Mouse (Mus musculus) adrenal gland, postnatal 14 days (tissue): Measurements from ENCODE around the gene Tmub2. TPM values are rescaled to one million over a fixed set of nuclear protein-coding genes. Genes with fewer than 3 reads are reported as not detected.

Experiments
- DNase-seq: peaks from one replicate; pipeline ENCODE4 v3.0.0; 2021; ENCODE audit warnings: mixed read lengths
- long read RNA-seq, 2 experiments: library from polyadenylated mRNA; stranded (forward); transcript quantifications; one replicate each; pipeline ENCODE4 v2.0.0; 2021
- total RNA-seq: library from RNA; stranded (reverse); gene quantifications from 2 replicates; pipeline ENCODE4 v1.2.3, GENCODE M21; 2021

Gene Tmub2
- total RNA-seq: 40.1 and 40.4 TPM in 2 replicates
- long read RNA-seq, experiment 1, transcript Tmub2-205 (3 exons, 2,249 nt): minor isoform, 7 of 56 reads
- long read RNA-seq, experiment 1, transcript Tmub2-202 (3 exons, 1,876 nt): minor isoform, 15 of 56 reads
- long read RNA-seq, experiment 1, transcript Tmub2-201 (4 exons, 1,939 nt): major isoform, 25 of 56 reads
- long read RNA-seq, experiment 1, partial matches to known transcripts: 5 of 56 reads
- long read RNA-seq, experiment 1, other reads (novel, unspliced or antisense): 4 of 56 reads
- long read RNA-seq, experiment 2, transcript Tmub2-202 (3 exons, 1,876 nt): minor isoform, 13 of 46 reads
- long read RNA-seq, experiment 2, transcript Tmub2-205 (3 exons, 2,249 nt): minor isoform, 9 of 46 reads
- long read RNA-seq, experiment 2, transcript Tmub2-201 (4 exons, 1,939 nt): major isoform, 18 of 46 reads
- long read RNA-seq, experiment 2, partial matches to known transcripts: 4 of 46 reads
- long read RNA-seq, experiment 2, other reads (novel, unspliced or antisense): 2 of 46 reads

- DNase-seq: peak; percentile 97
These were observed at the start of gene Tmub2 for GRCm38 (mm10) chr11:102284501-102285094. TSS of gene Tmub2 (plus strand) at chr11:102284931.

- DNase-seq: no peak
These were observed 48.7 kb upstream of the Tmub2 start for GRCm38 (mm10) chr11:102236022-102236421.

- no peak for DNase-seq
These were observed 44.1 kb upstream of the Tmub2 start for GRCm38 (mm10) chr11:102240636-102241035.

- DNase-seq: no peak
These were observed 43.5 kb upstream of the Tmub2 start for GRCm38 (mm10) chr11:102241246-102241645.

GRCm38 (mm10) chr11:102241874-102242273 lies 42.9 kb upstream of the Tmub2 start:
- no peak for DNase-seq

- peak; percentile 88 for DNase-seq
These were observed 39.7 kb upstream of the Tmub2 start for GRCm38 (mm10) chr11:102244926-102245449.

GRCm38 (mm10) chr11:102245581-102246272 lies 39.0 kb upstream of the Tmub2 start:
- no peak for DNase-seq

GRCm38 (mm10) chr11:102246273-102246635 lies 38.5 kb upstream of the Tmub2 start:
- no peak for DNase-seq

GRCm38 (mm10) chr11:102246871-102247270 lies 37.9 kb upstream of the Tmub2 start:
- DNase-seq: no peak

- DNase-seq: peak; percentile 94
These were observed 36.0 kb upstream of the Tmub2 start, which contains the start of gene BC030867 for GRCm38 (mm10) chr11:102248630-102249230. TSS of gene BC030867 (plus strand) at chr11:102248882.

GRCm38 (mm10) chr11:102249351-102250090 lies 35.2 kb upstream of the Tmub2 start:
- no peak for DNase-seq

- peak; percentile 28 for DNase-seq
These were observed 27.2 kb upstream of the Tmub2 start for GRCm38 (mm10) chr11:102257514-102257913.

- DNase-seq: no peak
These were observed 26.6 kb upstream of the Tmub2 start for GRCm38 (mm10) chr11:102258095-102258494.

GRCm38 (mm10) chr11:102258521-102258920 lies 26.2 kb upstream of the Tmub2 start:
- DNase-seq: no peak

- DNase-seq: no peak
These were observed 21.5 kb upstream of the Tmub2 start for GRCm38 (mm10) chr11:102263211-102263610.

GRCm38 (mm10) chr11:102265816-102266215 lies 18.9 kb upstream of the Tmub2 start:
- no peak for DNase-seq

GRCm38 (mm10) chr11:102266631-102267355 lies 17.9 kb upstream of the Tmub2 start:
- DNase-seq: peak; percentile 25

GRCm38 (mm10) chr11:102267480-102267879 lies 17.3 kb upstream of the Tmub2 start:
- DNase-seq: peak; percentile 89

GRCm38 (mm10) chr11:102268520-102269244 lies 16.0 kb upstream of the Tmub2 start, which contains the start of gene Asb16:
TSS of gene Asb16 (plus strand) at chr11:102268743.
- no peak for DNase-seq

- DNase-seq: peak; percentile 74
These were observed 8.3 kb upstream of the Tmub2 start for GRCm38 (mm10) chr11:102276411-102276915.
